Mouse (Mus musculus): Measurements from ENCODE around the gene Atp5g3.

DNA sequence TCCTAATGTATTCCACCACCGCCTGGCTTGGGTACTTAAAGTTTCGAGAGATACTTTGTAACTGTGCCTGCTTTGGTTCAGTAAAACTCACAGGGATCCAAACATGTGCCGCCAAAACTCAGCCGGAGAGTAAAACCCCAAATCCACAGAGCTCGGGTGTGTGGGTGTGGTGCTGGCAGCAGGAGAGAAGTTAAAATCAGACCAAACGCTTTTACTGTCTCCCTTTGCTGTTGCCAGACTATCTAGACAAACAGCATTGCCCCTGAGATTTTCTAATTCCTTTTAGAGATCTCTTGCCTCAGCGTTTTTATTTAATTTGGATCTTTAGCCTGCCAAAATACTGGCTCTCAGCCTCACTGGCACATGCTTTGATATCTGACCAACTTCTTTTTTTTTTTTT, 8.5 kb upstream of the Atp5g3 start:
- TF ChIP-seq GATA1 (IDR thresholded peaks at IDR 0.05; ENCODE audit: low read length) (no peak), TAL1 (IDR thresholded peaks at IDR 0.05; ENCODE audit: low read length) (no peak)
